Mouse (Mus musculus) layer of hippocampus, adult 18-20 months (tissue): ENCODE data around the gene Wwc2. TPM values are rescaled to one million over a fixed set of nuclear protein-coding genes. Genes with fewer than 3 reads are reported as not detected.
"Not testable (repeated sequence)": the region's sequence is repeated elsewhere in the genome, so short reads cannot be mapped to it uniquely, and the experiment has no call there.

Experiments
- DNase-seq, 2 experiments: peaks; one replicate each; pipeline ENCODE4 v3.0.0; 2022; ENCODE audit warnings: low spot score in 2 of 2
- total RNA-seq, 2 experiments: library from RNA; stranded (reverse); gene quantifications; 2 replicates each; pipeline ENCODE4 v1.2.3; 2021

Gene Wwc2
- total RNA-seq, 2 experiments from 2014 or later = 25.6 to 25.9 TPM

GRCm38 (mm10) chr8:47852737-47853136 lies 138.0 kb downstream of the Wwc2 start:
- no peak for DNase-seq

GRCm38 (mm10) chr8:47851824-47852502 lies 138.8 kb downstream of the Wwc2 start:
- peak in 1 of 2 experiments; percentile 30 for DNase-seq

- no peak for DNase-seq
Measured at GRCm38 (mm10) chr8:47849842-47850241, 140.9 kb downstream of the Wwc2 start.

- no peak for DNase-seq
Measured at GRCm38 (mm10) chr8:47847931-47848330, 142.8 kb downstream of the Wwc2 start.

GRCm38 (mm10) chr8:47847161-47847560 lies 143.6 kb downstream of the Wwc2 start:
- DNase-seq = no peak

GRCm38 (mm10) chr8:47845956-47846355 lies 144.8 kb downstream of the Wwc2 start:
- no peak for DNase-seq

- no peak for DNase-seq
Measured at GRCm38 (mm10) chr8:47843651-47844050, 147.1 kb downstream of the Wwc2 start.

- DNase-seq = no peak
Measured at GRCm38 (mm10) chr8:47843063-47843462, 147.7 kb downstream of the Wwc2 start.

- no peak for DNase-seq
Measured at GRCm38 (mm10) chr8:47833944-47834343, 156.8 kb downstream of the Wwc2 start.

GRCm38 (mm10) chr8:47832616-47833015 lies 158.1 kb downstream of the Wwc2 start:
- no peak for DNase-seq

- DNase-seq = no peak
Measured at GRCm38 (mm10) chr8:47826911-47827310, 163.8 kb downstream of the Wwc2 start.

GRCm38 (mm10) chr8:47825596-47825995 lies 165.1 kb downstream of the Wwc2 start:
- no peak for DNase-seq

- no peak for DNase-seq
Measured at GRCm38 (mm10) chr8:47824182-47824581, 166.5 kb downstream of the Wwc2 start, which contains the start of gene Cldn22. Cldn22 (plus strand) TSS chr8:47824482.

- no peak for DNase-seq
Measured at GRCm38 (mm10) chr8:47823777-47824176, 166.9 kb downstream of the Wwc2 start.

GRCm38 (mm10) chr8:47822541-47822940 lies 168.2 kb downstream of the Wwc2 start:
- DNase-seq = not testable (repeated sequence)

GRCm38 (mm10) chr8:47821843-47822242 lies 168.9 kb downstream of the Wwc2 start, which contains the start of gene Cldn24:
Cldn24 (plus strand) TSS chr8:47822143.
- no peak for DNase-seq

GRCm38 (mm10) chr8:47820914-47821772 lies 169.6 kb downstream of the Wwc2 start:
- no peak for DNase-seq

- DNase-seq = no peak
Measured at GRCm38 (mm10) chr8:47819034-47819433, 171.7 kb downstream of the Wwc2 start.

GRCm38 (mm10) chr8:47811221-47811620 lies 179.5 kb downstream of the Wwc2 start:
- no peak for DNase-seq

GRCm38 (mm10) chr8:47810666-47811015 lies 180.1 kb downstream of the Wwc2 start:
- no peak for DNase-seq

GRCm38 (mm10) chr8:47809970-47810665 lies 180.6 kb downstream of the Wwc2 start:
- no peak for DNase-seq

GRCm38 (mm10) chr8:47804262-47804661 lies 186.5 kb downstream of the Wwc2 start:
- no peak for DNase-seq
